Mouse (Mus musculus) liver, embryonic 14.5 days (tissue): ENCODE results near the gene Cabp2. TPM values are rescaled to one million over a fixed set of nuclear protein-coding genes. Genes with fewer than 3 reads are reported as not detected.

ENCODE experiments used
- ATAC-seq: fragments of 200-750 bp; cut with Nextera tagmentation; 2 replicates; pipeline ENCODE4 v1.8.0; 2017; ENCODE audit warnings: moderate number of reproducible peaks, mild to moderate bottlenecking, moderate library complexity; ENCODE audit not compliant: insufficient read depth
- DNase-seq, 3 experiments: peaks; one replicate each; pipeline ENCODE4 v3.0.0-alpha.2; 2012 to 2013; ENCODE audit warnings: low read depth in 3 of 3, low spot score in 3 of 3
- H3K27ac ChIP-seq: fragments of 300-500 bp; sonication (generic); 2 replicates; pipeline ENCODE4 v1.5.1; 2014; ENCODE audit warnings: moderate library complexity, mild to moderate bottlenecking, control low read depth, inconsistent platforms
- H3K27me3 ChIP-seq: fragments of 300-500 bp; sonication (generic); 2 replicates; pipeline ENCODE4 v1.6.1; 2014; ENCODE audit warnings: mild to moderate bottlenecking, low read length, moderate library complexity; ENCODE audit not compliant: control insufficient read depth, insufficient read depth
- H3K36me3 ChIP-seq: fragments of 300-500 bp; sonication (generic); replicated peaks from 2 replicates; pipeline ENCODE4 v1.6.1; 2014; ENCODE audit warnings: low read depth; ENCODE audit not compliant: control insufficient read depth, insufficient read depth
- H3K4me1 ChIP-seq, 2 experiments: fragments of 200-500 bp in 1 of 2; fragments of 300-500 bp in 1 of 2; sonication (generic) in 1 of 2; replicated peaks; 2 replicates each; pipeline ENCODE4 v1.6.1; 2012 to 2014; ENCODE audit warnings: antibody characterized with exemption in 1 of 2, inconsistent platforms in 1 of 2, low read length in 1 of 2; ENCODE audit not compliant: control insufficient read depth in 2 of 2, insufficient read depth in 2 of 2
- H3K4me2 ChIP-seq: fragments of 300-500 bp; sonication (generic); 2 replicates; pipeline ENCODE4 v1.6.1; 2014; ENCODE audit warnings: low read depth, mild to moderate bottlenecking, control low read depth, moderate library complexity
- H3K4me3 ChIP-seq, 2 experiments: fragments of 200-500 bp in 1 of 2; fragments of 300-500 bp in 1 of 2; sonication (generic) in 1 of 2; 2 replicates each; pipeline ENCODE4 v1.5.1; 2012 to 2014; ENCODE audit warnings: low read depth in 2 of 2, low read length in 2 of 2, mild to moderate bottlenecking in 2 of 2, control low read depth in 1 of 2, inconsistent platforms in 1 of 2, moderate library complexity in 1 of 2; ENCODE audit not compliant: insufficient read depth in 1 of 2
- H3K9ac ChIP-seq: fragments of 300-500 bp; sonication (generic); replicated peaks from 2 replicates; pipeline ENCODE4 v1.6.1; 2014; ENCODE audit warnings: mild to moderate bottlenecking, control low read depth, moderate library complexity
- H3K9me3 ChIP-seq: fragments of 300-500 bp; sonication (generic); 2 replicates; pipeline ENCODE4 v1.6.1; 2016; ENCODE audit warnings: low read length, mixed read lengths; ENCODE audit not compliant: control insufficient read depth
- CTCF ChIP-seq: IDR thresholded peaks from 2 replicates; pipeline ENCODE4 v1.5.1; 2016; ENCODE audit warnings: antibody characterized with exemption, low read depth, control low read depth
- EP300 ChIP-seq: IDR thresholded peaks from 2 replicates; pipeline ENCODE4 v1.6.1; 2016; ENCODE audit warnings: antibody characterized with exemption, low read depth
- WGBS: fragments of 180-500 bp; shearing (Covaris S2); extraction: QIAGEN DNeasy Blood & Tissue Kit; methylation state at CpG from one replicate; pipeline ENCODE4 v1.1.7; 2014; ENCODE audit not compliant: insufficient replicate concordance; 5-methylcytosine and 5-hydroxymethylcytosine counted together
- polyA plus RNA-seq, 2 experiments: library from polyadenylated mRNA; depleted of rRNA in 1 of 2; stranded (reverse) in 1 of 2; unstranded in 1 of 2; fragments of >200 nt; fragmentation: Nextera tagmentation in 1 of 2; extraction: Ambion mirVana in 1 of 2; gene quantifications; 2 replicates each; pipeline versions ENCODE4 v1.2.1 to v1.2.3; 2012 to 2014

The Cabp2 gene
- polyA plus RNA-seq, 2 experiments, result 0.16 to 0.44 TPM

- Histone ChIP-seq H3K9me3 (no peaks in the 10 kb centered on the region), H3K27ac (no peak overlapping the region), H3K4me2 (no peak overlapping the region), H3K4me1 (peaks cover 12 to 14% of the 10 kb centered on the region in 2 experiments), H3K4me3 (no peak overlapping the region), H3K27me3 (peaks cover 28% of the 10 kb centered on the region), H3K36me3 (no peaks in the 10 kb centered on the region), H3K9ac (no peak overlapping the region)
- whole genome bisulfite sequencing, result 90% methylated on average over 18 of the region's 18 CpGs
- DNase-seq, result no peak
- TF ChIP-seq EP300 (no peak), CTCF (no peak)
- no peak for ATAC-seq
These were observed 21.9 kb downstream of the Cabp2 start for GRCm38 (mm10) chr19:4103294-4103693.

- WGBS, result 61% methylated on average over 3 of the region's 3 CpGs
- Histone ChIP-seq H3K27me3 (peaks cover 28% of the 10 kb centered on the region), H3K4me3 (no peak overlapping the region), H3K4me2 (no peak overlapping the region), H3K4me1 (peaks cover 9 to 10% of the 10 kb centered on the region in 2 experiments), H3K27ac (no peak overlapping the region), H3K9ac (no peak overlapping the region), H3K36me3 (no peaks in the 10 kb centered on the region), H3K9me3 (no peaks in the 10 kb centered on the region)
- TF ChIP-seq CTCF (no peak), EP300 (no peak)
- ATAC-seq (no peak), DNase-seq (no peak)
These were observed 22.4 kb downstream of the Cabp2 start for GRCm38 (mm10) chr19:4103792-4104191.

- Histone ChIP-seq H3K4me1 (peaks cover 3% of the 10 kb centered on the region in 2 experiments; a peak in 3 of 4 replicates), H3K9ac (no peak overlapping the region), H3K4me3 (no peak overlapping the region), H3K4me2 (no peak overlapping the region), H3K36me3 (no peaks in the 10 kb centered on the region), H3K27ac (no peak overlapping the region), H3K9me3 (no peaks in the 10 kb centered on the region), H3K27me3 (peaks cover 28% of the 10 kb centered on the region)
- WGBS, result 82% methylated on average over 16 of the region's 16 CpGs
- ATAC-seq, result no peak
- TF ChIP-seq EP300, result no peak
- TF ChIP-seq CTCF, result no peak
- no peak for DNase-seq
These were observed 23.4 kb downstream of the Cabp2 start for GRCm38 (mm10) chr19:4104675-4105194.

- H3K9me3 ChIP-seq, result no peaks in the 10 kb centered on the region
- no peaks in the 10 kb centered on the region for H3K4me1 ChIP-seq
- no peak overlapping the region for H3K27ac ChIP-seq
- ATAC-seq (no peak), DNase-seq (no peak)
- peaks cover 10% of the 10 kb centered on the region for H3K27me3 ChIP-seq
- H3K4me2 ChIP-seq, result no peak overlapping the region
- no peak overlapping the region for H3K4me3 ChIP-seq
- no peaks in the 10 kb centered on the region for H3K36me3 ChIP-seq
- WGBS, result 80% methylated on average over 14 of the region's 14 CpGs
- no peak overlapping the region for H3K9ac ChIP-seq
- TF ChIP-seq EP300, result no peak
- no peak for TF ChIP-seq CTCF
These were observed 25.3 kb downstream of the Cabp2 start for GRCm38 (mm10) chr19:4106654-4107053.

GRCm38 (mm10) chr19:4108535-4108934 is 27.2 kb downstream of the Cabp2 start:
- H3K4me1 ChIP-seq, result peaks cover 3 to 9% of the 10 kb centered on the region in 2 experiments; a peak in 3 of 4 replicates
- H3K27me3 ChIP-seq, result no peaks in the 10 kb centered on the region
- H3K27ac ChIP-seq, result no peak overlapping the region
- no peak for DNase-seq
- H3K9me3 ChIP-seq, result no peaks in the 10 kb centered on the region
- ATAC-seq, result no peak
- H3K4me3 ChIP-seq, result no peak overlapping the region
- TF ChIP-seq CTCF (no peak), EP300 (no peak)
- H3K9ac ChIP-seq, result no peak overlapping the region
- H3K36me3 ChIP-seq, result no peaks in the 10 kb centered on the region
- WGBS, result 78% methylated on average over 9 of the region's 9 CpGs
- no peak overlapping the region for H3K4me2 ChIP-seq
